Mouse (Mus musculus) liver, postnatal 0 days (tissue): ENCODE measurements around the gene Pik3c2g. TPM values are rescaled to one million over a fixed set of nuclear protein-coding genes. Genes with fewer than 3 reads are reported as not detected.

ENCODE experiments used
- ATAC-seq: fragments of 200-750 bp; cut with Nextera tagmentation; 2 replicates; pipeline ENCODE4 v1.8.0; 2017; ENCODE audit warnings: mild to moderate bottlenecking, moderate library complexity
- DNase-seq: peaks from one replicate; pipeline ENCODE4 v3.0.0-alpha.2; 2016
- H3K27ac ChIP-seq: fragments of 300-500 bp; sonication (generic); 2 replicates; pipeline ENCODE4 v1.5.1; 2014; ENCODE audit warnings: antibody characterized with exemption, moderate library complexity, mild to moderate bottlenecking, low read depth
- H3K27me3 ChIP-seq: fragments of 300-500 bp; sonication (generic); 2 replicates; pipeline ENCODE4 v1.6.1; 2014; ENCODE audit warnings: low read length, control low read depth, mixed read lengths; ENCODE audit not compliant: insufficient read depth
- H3K36me3 ChIP-seq: fragments of 300-500 bp; sonication (generic); replicated peaks from 2 replicates; pipeline ENCODE4 v1.6.1; 2014; ENCODE audit warnings: mild to moderate bottlenecking, control low read depth, low read length, moderate library complexity, mixed read lengths; ENCODE audit not compliant: insufficient read depth
- H3K4me1 ChIP-seq: fragments of 300-500 bp; sonication (generic); 2 replicates; pipeline ENCODE4 v1.6.1; 2014; ENCODE audit warnings: antibody characterized with exemption, mild to moderate bottlenecking, control low read depth; ENCODE audit not compliant: insufficient read depth
- H3K4me2 ChIP-seq: fragments of 300-500 bp; sonication (generic); 2 replicates; pipeline ENCODE4 v1.6.1; 2014; ENCODE audit warnings: low read depth, mild to moderate bottlenecking, low read length, moderate library complexity, mixed read lengths
- H3K4me3 ChIP-seq: fragments of 300-500 bp; sonication (generic); 2 replicates; pipeline ENCODE4 v1.5.1; 2014; ENCODE audit warnings: low read depth, low read length
- H3K9ac ChIP-seq: fragments of 300-500 bp; sonication (generic); replicated peaks from 2 replicates; pipeline ENCODE4 v1.6.1; 2014; ENCODE audit warnings: mild to moderate bottlenecking, moderate library complexity
- H3K9me3 ChIP-seq: fragments of 300-500 bp; sonication (generic); 2 replicates; pipeline ENCODE4 v1.6.1; 2016; ENCODE audit warnings: mild to moderate bottlenecking, control low read depth, low read length, mixed read lengths
- CTCF ChIP-seq: sonication (generic); IDR thresholded peaks from 2 replicates; pipeline ENCODE4 v1.5.1; 2016; ENCODE audit warnings: antibody characterized with exemption, low read depth
- EP300 ChIP-seq: IDR thresholded peaks from 2 replicates; pipeline ENCODE4 v1.6.1; 2016; ENCODE audit warnings: antibody characterized with exemption, low read depth, mild to moderate bottlenecking
- WGBS: fragments of 180-500 bp; shearing (Covaris S2); extraction: QIAGEN DNeasy Blood & Tissue Kit; methylation state at CpG from one replicate; pipeline ENCODE4 v1.1.7; 2014; ENCODE audit not compliant: insufficient replicate concordance; 5-methylcytosine and 5-hydroxymethylcytosine counted together
- polyA plus RNA-seq: library from polyadenylated mRNA; unstranded; fragments of >200 nt; fragmentation: Nextera tagmentation; extraction: Ambion mirVana; gene quantifications from 2 replicates; pipeline ENCODE4 v1.2.1, GENCODE M21; 2015

The Pik3c2g gene
- polyA plus RNA-seq, 1 experiment from 2014 or later = 5.6 TPM

DNA sequence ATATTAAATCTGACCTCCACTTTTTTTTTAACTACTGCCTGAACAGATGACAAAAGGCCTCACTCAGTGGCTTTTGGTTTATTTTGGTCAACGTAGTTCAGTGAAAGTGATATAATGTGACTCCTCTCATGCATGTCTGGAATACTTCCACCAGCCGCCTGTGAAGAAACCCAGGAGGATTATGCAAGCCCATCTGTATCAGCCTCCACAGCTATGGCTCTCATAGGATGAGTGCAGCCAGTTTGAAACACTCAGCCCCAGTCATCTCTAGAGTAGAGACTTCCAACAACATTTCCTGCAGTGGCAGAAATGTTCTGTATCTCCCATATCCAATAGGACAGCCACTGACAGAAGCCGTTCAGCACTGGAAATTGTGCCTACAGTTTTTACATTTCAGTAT is 391.1 kb downstream of the Pik3c2g start:
- no peaks in the 10 kb centered on the region for H3K9me3 ChIP-seq
- H3K9ac ChIP-seq = no peak overlapping the region
- WGBS = 72% methylated on average over 3 of the region's 3 CpGs
- H3K36me3 ChIP-seq = no peaks in the 10 kb centered on the region
- no peak overlapping the region for H3K4me2 ChIP-seq
- H3K4me1 ChIP-seq = no peaks in the 10 kb centered on the region
- H3K4me3 ChIP-seq = no peak overlapping the region
- DNase-seq = no peak
- TF ChIP-seq EP300 (no peak), CTCF (no peak)
- H3K27me3 ChIP-seq = no peaks in the 10 kb centered on the region
- no peak overlapping the region for H3K27ac ChIP-seq
- no peak; the same call in 1 of the 2 replicates for ATAC-seq

DNA sequence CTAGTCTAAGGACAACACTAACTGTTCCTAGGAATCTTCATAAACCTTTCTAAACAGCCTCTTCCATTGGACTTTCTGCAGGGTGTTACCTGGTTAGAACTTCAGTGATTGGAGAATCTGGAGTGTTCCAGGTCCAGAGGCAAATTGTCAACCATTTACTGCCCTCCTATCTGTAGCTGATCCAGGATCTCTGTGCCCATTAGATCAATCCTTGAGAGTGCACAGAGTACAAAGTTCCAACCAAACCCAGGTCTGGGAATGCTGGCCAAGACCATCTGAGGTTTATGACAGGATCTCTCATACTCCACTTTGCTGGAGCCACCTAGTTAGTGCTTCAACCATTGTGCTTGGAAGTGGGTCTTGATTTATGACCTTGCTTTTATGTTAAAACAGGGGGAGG is 394.0 kb downstream of the Pik3c2g start:
- Histone ChIP-seq H3K27me3 (no peaks in the 10 kb centered on the region), H3K27ac (no peak overlapping the region), H3K9me3 (no peaks in the 10 kb centered on the region), H3K9ac (no peak overlapping the region), H3K4me3 (no peak overlapping the region), H3K4me1 (no peaks in the 10 kb centered on the region), H3K4me2 (no peak overlapping the region), H3K36me3 (no peaks in the 10 kb centered on the region)
- no peak for ATAC-seq
- DNase-seq = no peak
- TF ChIP-seq EP300 (no peak), CTCF (no peak)

DNA sequence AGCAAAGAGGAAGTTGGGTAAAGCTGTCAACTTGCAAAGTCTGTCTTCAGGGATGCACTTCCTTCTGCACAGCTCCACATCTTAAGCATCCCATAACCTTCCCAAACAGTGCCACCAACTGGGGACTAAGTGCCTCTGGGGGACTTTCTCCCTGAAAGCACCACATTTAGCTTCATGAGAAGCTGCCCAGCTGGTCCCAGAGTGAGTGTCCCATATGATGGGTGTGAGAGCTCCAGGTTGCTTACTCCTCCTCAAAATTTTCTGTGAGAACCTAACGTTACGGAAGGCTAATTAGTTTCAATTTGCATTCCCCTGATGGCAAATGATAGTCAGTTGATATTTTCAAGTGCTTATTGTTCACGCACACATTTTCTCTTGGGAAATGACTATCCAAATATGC is 397.0 kb downstream of the Pik3c2g start:
- ATAC-seq (no peak), DNase-seq (no peak)
- Histone ChIP-seq H3K36me3 (no peaks in the 10 kb centered on the region), H3K27me3 (no peaks in the 10 kb centered on the region), H3K9me3 (no peaks in the 10 kb centered on the region), H3K9ac (no peak overlapping the region), H3K4me3 (no peak overlapping the region), H3K27ac (no peak overlapping the region), H3K4me2 (no peak overlapping the region), H3K4me1 (no peaks in the 10 kb centered on the region)
- WGBS = 85% methylated on average over 3 of the region's 3 CpGs
- TF ChIP-seq CTCF (no peak), EP300 (no peak)

DNA sequence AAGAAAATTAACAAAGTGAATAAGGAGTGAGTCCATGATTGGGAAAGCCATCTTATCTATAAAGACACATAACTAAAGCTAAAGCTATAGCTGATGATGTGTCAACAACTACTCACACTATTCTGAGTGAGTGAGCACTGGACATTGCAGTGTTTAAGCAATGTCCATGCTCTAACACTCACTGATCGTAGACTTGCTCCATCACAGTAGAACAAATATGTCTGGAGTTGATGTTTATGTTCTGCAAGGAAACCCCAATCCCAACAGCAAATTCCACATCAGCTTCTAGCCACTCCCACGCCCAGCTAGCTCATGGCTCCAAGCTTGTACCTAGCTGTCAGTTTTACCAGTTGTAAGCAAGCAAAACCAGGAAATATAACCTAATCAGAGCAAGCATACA is 399.5 kb downstream of the Pik3c2g start:
- Histone ChIP-seq H3K9me3 (no peaks in the 10 kb centered on the region), H3K4me2 (no peak overlapping the region), H3K4me1 (no peaks in the 10 kb centered on the region), H3K27ac (no peak overlapping the region), H3K4me3 (no peak overlapping the region), H3K9ac (no peak overlapping the region), H3K36me3 (no peaks in the 10 kb centered on the region), H3K27me3 (no peaks in the 10 kb centered on the region)
- ATAC-seq (no peak), DNase-seq (no peak)
- WGBS = 72% methylated on average over 2 of the region's 2 CpGs
- TF ChIP-seq CTCF = no peak
- TF ChIP-seq EP300 = no peak

DNA sequence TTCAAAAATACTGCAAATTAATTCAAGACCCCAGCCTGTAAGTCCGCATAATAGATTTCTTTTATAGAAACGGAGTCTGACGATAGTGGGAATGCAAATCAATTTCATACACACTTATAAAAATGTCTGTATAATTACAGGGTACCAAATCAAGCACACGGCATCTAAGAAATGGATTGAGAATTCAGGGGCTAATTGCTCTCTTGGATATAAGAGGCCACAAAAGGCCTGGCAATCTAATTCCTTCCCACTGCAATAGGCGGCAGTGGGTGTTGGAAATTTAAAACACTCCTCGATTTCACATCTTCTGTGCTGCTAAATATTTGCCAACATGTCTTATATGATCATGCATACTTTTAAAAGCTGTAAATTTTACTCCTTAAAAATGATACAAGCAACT is 402.1 kb downstream of the Pik3c2g start:
- no peak overlapping the region for H3K4me2 ChIP-seq
- H3K4me1 ChIP-seq = no peaks in the 10 kb centered on the region
- H3K27ac ChIP-seq = no peak overlapping the region
- 80% methylated on average over 6 of the region's 6 CpGs for WGBS
- H3K36me3 ChIP-seq = no peaks in the 10 kb centered on the region
- ATAC-seq = no peak
- H3K4me3 ChIP-seq = no peak overlapping the region
- H3K9ac ChIP-seq = no peak overlapping the region
- DNase-seq = no peak
- no peak for TF ChIP-seq CTCF
- TF ChIP-seq EP300 = no peak
- H3K27me3 ChIP-seq = no peaks in the 10 kb centered on the region
- H3K9me3 ChIP-seq = no peaks in the 10 kb centered on the region

DNA sequence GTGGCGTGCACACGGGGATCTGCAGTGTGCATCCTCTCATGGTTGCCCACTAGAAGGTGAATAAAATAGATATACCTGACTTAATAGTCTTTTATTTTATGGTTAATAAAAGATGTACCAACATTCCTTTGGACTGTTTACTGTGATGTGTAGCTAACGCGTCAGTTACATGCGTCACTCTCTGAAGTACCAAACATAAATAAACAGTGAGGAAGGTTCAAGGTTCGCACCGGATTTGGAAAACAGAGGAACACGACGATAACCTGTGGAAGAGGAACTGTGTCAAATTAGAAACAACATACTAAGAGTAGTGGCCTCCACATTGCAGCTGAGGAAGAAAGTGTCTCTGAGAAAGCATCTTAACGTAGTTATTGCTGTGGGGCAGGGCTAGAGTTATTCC is 402.6 kb downstream of the Pik3c2g start:
- TF ChIP-seq EP300 (no peak), CTCF (no peak)
- Histone ChIP-seq H3K4me2 (no peak overlapping the region), H3K4me3 (no peak overlapping the region), H3K27ac (no peak overlapping the region), H3K9me3 (no peaks in the 10 kb centered on the region), H3K36me3 (no peaks in the 10 kb centered on the region), H3K27me3 (no peaks in the 10 kb centered on the region), H3K4me1 (no peaks in the 10 kb centered on the region), H3K9ac (no peak overlapping the region)
- WGBS = 76% methylated on average over 10 of the region's 10 CpGs
- no peak for DNase-seq
- ATAC-seq = peak; percentile 82

DNA sequence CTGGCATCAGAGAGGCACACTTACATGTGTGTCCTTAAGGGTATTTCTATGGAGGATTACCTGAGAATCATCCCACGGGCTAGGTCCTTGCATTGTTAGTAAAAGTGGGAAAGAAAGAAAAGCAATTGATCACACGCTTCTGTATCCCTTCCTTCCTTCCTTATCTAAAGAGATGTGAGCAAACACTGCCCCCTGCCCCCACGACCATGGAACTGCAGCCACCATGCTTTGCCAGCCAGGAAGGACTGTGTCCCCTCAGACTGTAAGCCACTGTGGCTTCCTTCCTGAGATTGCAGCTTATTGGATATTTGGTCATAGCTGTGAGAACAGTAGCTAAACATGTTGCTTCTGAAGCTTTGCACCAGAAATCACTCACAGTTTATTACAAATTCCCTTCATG is 418.2 kb downstream of the Pik3c2g start:
- H3K36me3 ChIP-seq = no peaks in the 10 kb centered on the region
- H3K9ac ChIP-seq = no peak overlapping the region
- H3K27me3 ChIP-seq = no peaks in the 10 kb centered on the region
- ATAC-seq (no peak), DNase-seq (no peak)
- no peak overlapping the region for H3K4me2 ChIP-seq
- H3K4me3 ChIP-seq = no peak overlapping the region
- H3K4me1 ChIP-seq = no peaks in the 10 kb centered on the region
- peaks cover 3% of the 10 kb centered on the region; the same call in 1 of the 2 replicates for H3K9me3 ChIP-seq
- TF ChIP-seq CTCF = no peak
- no peak for TF ChIP-seq EP300
- WGBS = 56% methylated on average over 3 of the region's 3 CpGs
- no peak overlapping the region for H3K27ac ChIP-seq

Other genes with a start within 250 kb of the Pik3c2g start
- not detected in 2 replicates for gene Rergl, start 85.2 kb upstream of the Pik3c2g start, polyA plus RNA-seq